Mouse (Mus musculus) left cerebral cortex, postnatal 25 days (tissue): ENCODE measurements at regions not wholly inside any gene's neighbourhood (a gene's known extent, or its start where the extent isn't known, plus 50 kb on each side); places are given as distances from the start of the nearest gene placed in this dataset.

Source experiments
- DNase-seq, 2 experiments: peaks; one replicate each; pipeline ENCODE4 v3.0.0; 2022; ENCODE audit warnings: low spot score in 2 of 2, mixed read lengths in 1 of 2
- intact Hi-C: fragments of 180-260 bp; cut with DNase I; formaldehyde crosslinking; loops from one replicate; pipeline ENCODE4 v1.15.1; 2025

- intact Hi-C loops, result loop anchor here (5.0 kb wide), 1 partner anchor 159 kb away; no protein-coding TSS in a partner anchor
- DNase-seq, result no peak
Observed at GRCm38 (mm10) chr9:120778423-120778822, 150.6 kb upstream of the Ctnnb1 start.

GRCm38 (mm10) chr9:120794210-120794609 is 134.8 kb upstream of the Ctnnb1 start:
- intact Hi-C loops, result no loop called here

GRCm38 (mm10) chr9:120796111-120796880 is 132.7 kb upstream of the Ctnnb1 start:
- DNase-seq, result no peak
- intact Hi-C loops, result no loop called here

More at GRCm38 (mm10) chr9:120794210-120794609, 134.8 kb upstream of the Ctnnb1 start:
- no peak for DNase-seq

GRCm38 (mm10) chr9:120797996-120798663 is 130.9 kb upstream of the Ctnnb1 start:
- intact Hi-C loops, result no loop called here
- peak; percentile 61 to 68 for DNase-seq

- intact Hi-C loops, result no loop called here
- DNase-seq, result no peak
Observed at GRCm38 (mm10) chr9:120798901-120799300, 130.1 kb upstream of the Ctnnb1 start.

GRCm38 (mm10) chr9:120802646-120803045 is 126.4 kb upstream of the Ctnnb1 start:
- no peak for DNase-seq
- intact Hi-C loops, result no loop called here

GRCm38 (mm10) chr9:120804760-120805294 is 124.2 kb upstream of the Ctnnb1 start:
- DNase-seq, result no peak
- intact Hi-C loops, result loop anchor here (2.0 kb wide), 1 partner anchor 22 kb away; no protein-coding TSS in a partner anchor

- intact Hi-C loops, result no loop called here
- DNase-seq, result no peak
Observed at GRCm38 (mm10) chr9:120808741-120809425, 120.1 kb upstream of the Ctnnb1 start.

GRCm38 (mm10) chr9:120811522-120811921 is 117.5 kb upstream of the Ctnnb1 start:
- intact Hi-C loops, result no loop called here
- no peak for DNase-seq

GRCm38 (mm10) chr9:120812667-120813210 is 116.3 kb upstream of the Ctnnb1 start:
- intact Hi-C loops, result no loop called here

GRCm38 (mm10) chr9:120814286-120814685 is 114.7 kb upstream of the Ctnnb1 start:
- no peak for DNase-seq
- intact Hi-C loops, result no loop called here

More at GRCm38 (mm10) chr9:120812667-120813210, 116.3 kb upstream of the Ctnnb1 start:
- DNase-seq, result no peak

- intact Hi-C loops, result no loop called here
- no peak for DNase-seq
Observed at GRCm38 (mm10) chr9:120818726-120819317, 110.2 kb upstream of the Ctnnb1 start.

GRCm38 (mm10) chr9:120820892-120821291 is 108.1 kb upstream of the Ctnnb1 start:
- no peak for DNase-seq
- intact Hi-C loops, result no loop called here

- peak in 1 of 2 experiments; percentile 29 for DNase-seq
- intact Hi-C loops, result no loop called here
Observed at GRCm38 (mm10) chr9:120823397-120823796, 105.6 kb upstream of the Ctnnb1 start.

GRCm38 (mm10) chr9:120826266-120826665 is 102.8 kb upstream of the Ctnnb1 start:
- DNase-seq, result no peak
- intact Hi-C loops, result no loop called here

- intact Hi-C loops, result no loop called here
- DNase-seq, result peak in 1 of 2 experiments; percentile 42
Observed at GRCm38 (mm10) chr9:120830526-120830925, 98.5 kb upstream of the Ctnnb1 start.

GRCm38 (mm10) chr9:120834166-120834565 is 94.8 kb upstream of the Ctnnb1 start:
- intact Hi-C loops, result no loop called here
- DNase-seq, result no peak

- intact Hi-C loops, result no loop called here
- DNase-seq, result no peak
Observed at GRCm38 (mm10) chr9:120835621-120836020, 93.4 kb upstream of the Ctnnb1 start.

GRCm38 (mm10) chr9:120837431-120838150 is 91.4 kb upstream of the Ctnnb1 start:
- peak in 1 of 2 experiments; percentile 70 for DNase-seq
- intact Hi-C loops, result no loop called here
